Mouse (Mus musculus) kidney, embryonic 15.5 days (tissue): ENCODE measurements around the gene Gm49387. TPM values are rescaled to one million over a fixed set of nuclear protein-coding genes. Genes with fewer than 3 reads are reported as not detected.
A peak's percentile ranks its signal among the peaks of the same experiment; 100 is the strongest.

Source experiments
- ATAC-seq: fragments of 200-750 bp; cut with Nextera tagmentation; replicated peaks from 2 replicates; pipeline ENCODE4 v1.8.0; 2017; ENCODE audit warnings: moderate TSS enrichment; ENCODE audit not compliant: low FRiP score
- H3K27ac ChIP-seq: fragments of 300-500 bp; sonication (generic); 2 replicates; pipeline ENCODE4 v1.5.1; 2015; ENCODE audit warnings: mild to moderate bottlenecking, inconsistent platforms
- H3K27me3 ChIP-seq: fragments of 300-500 bp; sonication (generic); 2 replicates; pipeline ENCODE4 v1.6.1; 2015; ENCODE audit warnings: inconsistent platforms
- H3K36me3 ChIP-seq: fragments of 300-500 bp; sonication (generic); 2 replicates; pipeline ENCODE4 v1.6.1; 2015; ENCODE audit warnings: inconsistent platforms
- H3K4me1 ChIP-seq: fragments of 300-500 bp; sonication (generic); 2 replicates; pipeline ENCODE4 v1.6.1; 2015; ENCODE audit warnings: inconsistent platforms
- H3K4me2 ChIP-seq: fragments of 300-500 bp; sonication (generic); 2 replicates; pipeline ENCODE4 v1.6.1; 2015; ENCODE audit warnings: moderate library complexity, mild to moderate bottlenecking, inconsistent platforms
- H3K4me3 ChIP-seq: fragments of 300-500 bp; sonication (generic); replicated peaks from 2 replicates; pipeline ENCODE4 v1.5.1; 2015; ENCODE audit warnings: mild to moderate bottlenecking, inconsistent platforms
- H3K9ac ChIP-seq: fragments of 300-500 bp; sonication (generic); 2 replicates; pipeline ENCODE4 v1.6.1; 2015; ENCODE audit warnings: mild to moderate bottlenecking, inconsistent platforms
- H3K9me3 ChIP-seq: fragments of 300-500 bp; sonication (generic); replicated peaks from 2 replicates; pipeline ENCODE4 v1.6.1; 2016; ENCODE audit warnings: inconsistent platforms
- WGBS: fragments of 180-500 bp; shearing (Covaris S2); methylation state at CpG from one replicate; pipeline ENCODE4 v1.1.7; 2015; ENCODE audit warnings: mixed read lengths; 5-methylcytosine and 5-hydroxymethylcytosine counted together
- polyA plus RNA-seq: library from polyadenylated mRNA; unstranded; fragments of >200 nt; fragmentation: Nextera tagmentation; extraction: Ambion mirVana; gene quantifications from 2 replicates; pipeline ENCODE4 v1.2.1, GENCODE M21; 2015

Gene Gm49387
- 2.7 and 3.2 TPM in 2 replicates for polyA plus RNA-seq

GRCm38 (mm10) chr14:31640346-31640889 is at the start of gene Gm49387:
Gm49387 (minus strand) TSS chr14:31640878.
- Histone ChIP-seq H3K27me3 (no peaks in the 10 kb centered on the region), H3K4me3 (peak within 1 kb of the TSS; percentile 84), H3K9me3 (no peaks in the 10 kb centered on the region), H3K36me3 (no peaks in the 10 kb centered on the region), H3K4me1 (peaks cover 15% of the 10 kb centered on the region), H3K27ac (peak within 1 kb of the TSS; percentile 96), H3K9ac (peak within 1 kb of the TSS; percentile 64), H3K4me2 (peak within 1 kb of the TSS; percentile 95)
- ATAC-seq: peak; percentile 47; the same call in 1 of the 2 replicates
- 3% methylated on average over 26 of the region's 26 CpGs for WGBS

- WGBS: 100% methylated on average over 1 of the region's 1 CpGs
- no peak for ATAC-seq
Measured at GRCm38 (mm10) chr14:31686231-31686630, 45.6 kb upstream of the Gm49387 start.

GRCm38 (mm10) chr14:31685680-31686079 is 45.0 kb upstream of the Gm49387 start:
- Histone ChIP-seq H3K36me3 (no peaks in the 10 kb centered on the region), H3K27me3 (no peaks in the 10 kb centered on the region), H3K9me3 (no peaks in the 10 kb centered on the region), H3K4me1 (peaks cover 10% of the 10 kb centered on the region; the same call in 1 of the 2 replicates), H3K4me3 (no peak overlapping the region), H3K4me2 (no peak overlapping the region), H3K9ac (no peak overlapping the region), H3K27ac (no peak overlapping the region)
- WGBS: 84% methylated on average over 10 of the region's 10 CpGs
- ATAC-seq: no peak

More at GRCm38 (mm10) chr14:31686231-31686630, 45.6 kb upstream of the Gm49387 start:
- Histone ChIP-seq H3K36me3 (no peaks in the 10 kb centered on the region), H3K4me1 (peaks cover 10% of the 10 kb centered on the region; the same call in 1 of the 2 replicates), H3K27me3 (no peaks in the 10 kb centered on the region), H3K9ac (no peak overlapping the region), H3K9me3 (no peaks in the 10 kb centered on the region), H3K27ac (no peak overlapping the region), H3K4me2 (no peak overlapping the region), H3K4me3 (no peak overlapping the region)

- 66% methylated on average over 7 of the region's 7 CpGs for WGBS
- no peaks in the 10 kb centered on the region for H3K36me3 ChIP-seq
- no peaks in the 10 kb centered on the region for H3K27me3 ChIP-seq
- H3K4me1 ChIP-seq: peaks cover 10% of the 10 kb centered on the region; the same call in 1 of the 2 replicates
- H3K9me3 ChIP-seq: no peaks in the 10 kb centered on the region
- no peak for ATAC-seq
- H3K4me3 ChIP-seq: no peak overlapping the region
- no peak overlapping the region for H3K4me2 ChIP-seq
- H3K27ac ChIP-seq: no peak overlapping the region
- H3K9ac ChIP-seq: no peak overlapping the region
Measured at GRCm38 (mm10) chr14:31684343-31685040, 43.8 kb upstream of the Gm49387 start.

GRCm38 (mm10) chr14:31683610-31684009 is 42.9 kb upstream of the Gm49387 start:
- Histone ChIP-seq H3K9ac (no peak overlapping the region), H3K9me3 (no peaks in the 10 kb centered on the region), H3K36me3 (no peaks in the 10 kb centered on the region), H3K27me3 (no peaks in the 10 kb centered on the region), H3K4me1 (peaks cover 10% of the 10 kb centered on the region; the same call in 1 of the 2 replicates), H3K4me3 (no peak overlapping the region), H3K27ac (no peak overlapping the region), H3K4me2 (no peak overlapping the region)
- 75% methylated on average over 2 of the region's 2 CpGs for WGBS
- 0 out of 2 replicates have a peak, but pooled peaks have one; percentile 40 for ATAC-seq

GRCm38 (mm10) chr14:31681931-31682555 is 41.4 kb upstream of the Gm49387 start:
- Histone ChIP-seq H3K9ac (no peak overlapping the region), H3K36me3 (no peaks in the 10 kb centered on the region), H3K4me1 (peaks cover 10% of the 10 kb centered on the region; the same call in 1 of the 2 replicates), H3K27me3 (no peaks in the 10 kb centered on the region), H3K9me3 (no peaks in the 10 kb centered on the region), H3K27ac (no peak overlapping the region), H3K4me2 (no peak overlapping the region), H3K4me3 (no peak overlapping the region)
- ATAC-seq: no peak
- WGBS: 62% methylated on average over 5 of the region's 5 CpGs

GRCm38 (mm10) chr14:31681291-31681690 is 40.6 kb upstream of the Gm49387 start:
- no peaks in the 10 kb centered on the region for H3K36me3 ChIP-seq
- H3K27ac ChIP-seq: no peak overlapping the region
- no peak overlapping the region for H3K9ac ChIP-seq
- no peak overlapping the region for H3K4me2 ChIP-seq
- no peak overlapping the region for H3K4me3 ChIP-seq
- H3K4me1 ChIP-seq: peaks cover 10% of the 10 kb centered on the region; the same call in 1 of the 2 replicates
- no peaks in the 10 kb centered on the region for H3K9me3 ChIP-seq
- H3K27me3 ChIP-seq: no peaks in the 10 kb centered on the region
- no peak for ATAC-seq
- 86% methylated on average over 9 of the region's 9 CpGs for WGBS

GRCm38 (mm10) chr14:31680656-31681055 is 40.0 kb upstream of the Gm49387 start:
- no peaks in the 10 kb centered on the region for H3K27me3 ChIP-seq
- no peak overlapping the region for H3K27ac ChIP-seq
- WGBS: 89% methylated on average over 3 of the region's 3 CpGs
- no peak for ATAC-seq
- no peak overlapping the region for H3K4me2 ChIP-seq
- H3K4me3 ChIP-seq: no peak overlapping the region
- H3K36me3 ChIP-seq: no peaks in the 10 kb centered on the region
- no peaks in the 10 kb centered on the region for H3K9me3 ChIP-seq
- H3K9ac ChIP-seq: no peak overlapping the region
- H3K4me1 ChIP-seq: peaks cover 10% of the 10 kb centered on the region; the same call in 1 of the 2 replicates

- H3K27me3 ChIP-seq: no peaks in the 10 kb centered on the region
- no peaks in the 10 kb centered on the region for H3K9me3 ChIP-seq
- H3K4me3 ChIP-seq: no peak overlapping the region
- H3K27ac ChIP-seq: no peak overlapping the region
- WGBS: 67% methylated on average over 10 of the region's 10 CpGs
- no peak overlapping the region for H3K9ac ChIP-seq
- ATAC-seq: no peak
- H3K4me1 ChIP-seq: 0 out of 2 replicates have a peak, but pooled peaks cover 5% of the 10 kb centered on the region
- peaks cover 13% of the 10 kb centered on the region for H3K36me3 ChIP-seq
- H3K4me2 ChIP-seq: no peak overlapping the region
Measured at GRCm38 (mm10) chr14:31671635-31672320, 31.1 kb upstream of the Gm49387 start.

- Histone ChIP-seq H3K9ac (no peak overlapping the region), H3K4me1 (peaks cover 9% of the 10 kb centered on the region), H3K27ac (peak overlapping the region; percentile 48), H3K27me3 (no peaks in the 10 kb centered on the region), H3K36me3 (peaks cover 20% of the 10 kb centered on the region), H3K9me3 (no peaks in the 10 kb centered on the region), H3K4me3 (no peak overlapping the region), H3K4me2 (no peak overlapping the region)
- WGBS: 76% methylated on average over 15 of the region's 15 CpGs
- no peak; the same call in 1 of the 2 replicates for ATAC-seq
Measured at GRCm38 (mm10) chr14:31669642-31670490, 29.2 kb upstream of the Gm49387 start.

- Histone ChIP-seq H3K27me3 (no peaks in the 10 kb centered on the region), H3K9ac (no peak overlapping the region), H3K4me1 (peaks cover 14% of the 10 kb centered on the region), H3K27ac (peak overlapping the region; percentile 48), H3K36me3 (peaks cover 20% of the 10 kb centered on the region), H3K4me3 (no peak overlapping the region), H3K9me3 (no peaks in the 10 kb centered on the region), H3K4me2 (no peak overlapping the region)
- WGBS: 68% methylated on average over 13 of the region's 13 CpGs
- ATAC-seq: no peak; the same call in 1 of the 2 replicates
Measured at GRCm38 (mm10) chr14:31669161-31669611, 28.5 kb upstream of the Gm49387 start.
